ENCODE assay signal across 21 mouse cellular contexts in genomic region chr16:37855583-37855982, GRCm38 (mm10). TPM values are rescaled to one million over a fixed set of nuclear protein-coding genes. Genes with fewer than 3 reads are reported as not detected.
"Had no signal": no experiment of that assay in that cellular context is flagged by ENCODE, and none has a peak within 500 bp of the region (broad histone marks: within the 10 kb centered on the region; RNA-seq: fewer than 3 reads in every experiment).

No protein-coding gene starts in this region.

- H3K27me3 ChIP-seq: intestine, embryonic 15.5 days; limb, embryonic 13.5 days; midbrain, embryonic 12.5 days; midbrain, embryonic 15.5 days; neural tube, embryonic 12.5 days; neural tube, embryonic 15.5 days had no signal

- H3K9me3 ChIP-seq: intestine, embryonic 15.5 days; limb, embryonic 10.5 days; limb, embryonic 13.5 days; midbrain, embryonic 12.5 days; midbrain, embryonic 15.5 days; neural tube, embryonic 12.5 days; neural tube, embryonic 15.5 days had no signal

- ATAC-seq: intestine, embryonic 15.5 days; lung, postnatal 0 days; midbrain, embryonic 15.5 days had no signal

- H3K27ac ChIP-seq: intestine, embryonic 15.5 days; layer of hippocampus, adult 2 months; limb, embryonic 10.5 days; limb, embryonic 13.5 days; liver, embryonic 14.5 days; macrophage; midbrain, embryonic 12.5 days; midbrain, embryonic 15.5 days; neural tube, embryonic 12.5 days; neural tube, embryonic 15.5 days had no signal

- H3K4me1 ChIP-seq: intestine, embryonic 15.5 days; midbrain, embryonic 12.5 days; midbrain, embryonic 15.5 days; neural tube, embryonic 12.5 days; neural tube, embryonic 15.5 days had no signal

- H3K36me3 ChIP-seq: intestine, embryonic 15.5 days; limb, embryonic 10.5 days; limb, embryonic 13.5 days; midbrain, embryonic 12.5 days; midbrain, embryonic 15.5 days; neural tube, embryonic 12.5 days; neural tube, embryonic 15.5 days had no signal

- H3K4me2 ChIP-seq: intestine, embryonic 15.5 days; limb, embryonic 13.5 days; lung, embryonic 14.5 days; midbrain, embryonic 12.5 days; midbrain, embryonic 15.5 days; neural tube, embryonic 12.5 days; neural tube, embryonic 15.5 days had no signal

- DNase-seq: kidney, postnatal 10 days; layer of hippocampus, adult 9-11 months; liver; liver, postnatal 0 days; lung, embryonic 14.5 days; retina, postnatal 1 day; right cerebral cortex, postnatal 25 days; spleen, adult 18-20 months; thymus, postnatal 25 days had no signal

- H3K4me3 ChIP-seq: intestine, embryonic 15.5 days; layer of hippocampus, adult 2 months; limb, embryonic 10.5 days; limb, embryonic 13.5 days; midbrain, embryonic 12.5 days; midbrain, embryonic 15.5 days; neural tube, embryonic 12.5 days; neural tube, embryonic 15.5 days had no signal

- H3K9ac ChIP-seq: intestine, embryonic 15.5 days; limb, embryonic 13.5 days; liver, embryonic 14.5 days; liver, postnatal 0 days; lung, embryonic 14.5 days; midbrain, embryonic 12.5 days; midbrain, embryonic 15.5 days; neural tube, embryonic 12.5 days; neural tube, embryonic 15.5 days had no signal

RNA-seq across cellular contexts. Expression of gene Gm36028, which starts 5.4 kb away (rescaled TPM):
- polyA plus RNA-seq: large intestine, adult 2 months; limb, embryonic 10.5 days; liver, postnatal 0 days; macrophage; midbrain, embryonic 15.5 days; neural tube, embryonic 12.5 days; neural tube, embryonic 15.5 days had no signal
